Mouse (Mus musculus) megakaryocyte, adult 5-6 weeks (primary cell): ENCODE results near the gene Snip1. TPM values are rescaled to one million over a fixed set of nuclear protein-coding genes. Genes with fewer than 3 reads are reported as not detected.

Experiments
- ATAC-seq: 2 replicates; pipeline ENCODE4 v1.8.0; 2016; ENCODE audit warnings: mild to moderate bottlenecking, inconsistent platforms; ENCODE audit not compliant: poor library complexity, severe bottlenecking
- total RNA-seq, 2 experiments: library from RNA; stranded (forward) in 1 of 2; stranded (reverse) in 1 of 2; fragments of 153-499, 151-499 nt in 1 of 2; fragments of 221-1000, 200-1000 nt in 1 of 2; gene quantifications; 2 replicates each; pipeline versions ENCODE4 v1.2.3 to v1.2.4; 2015 to 2017

The Snip1 gene
- total RNA-seq, 2 experiments from 2014 or later = 27.0 TPM

GRCm38 (mm10) chr4:125097412-125097811 lies 30.9 kb downstream of the Snip1 start:
- no peak for ATAC-seq

- peak; percentile 76 for ATAC-seq
These were observed 33.0 kb downstream of the Snip1 start for GRCm38 (mm10) chr4:125099458-125099857.

- ATAC-seq = no peak
These were observed 34.9 kb downstream of the Snip1 start for GRCm38 (mm10) chr4:125101334-125101733.

GRCm38 (mm10) chr4:125105354-125105753 lies 38.9 kb downstream of the Snip1 start:
- ATAC-seq = no peak

GRCm38 (mm10) chr4:125114638-125115037 lies 48.2 kb downstream of the Snip1 start:
- peak; percentile 61 for ATAC-seq

GRCm38 (mm10) chr4:125115081-125115480 lies 48.6 kb downstream of the Snip1 start:
- ATAC-seq = no peak

- no peak for ATAC-seq
These were observed 49.2 kb downstream of the Snip1 start for GRCm38 (mm10) chr4:125115710-125116089.

GRCm38 (mm10) chr4:125116090-125116861 lies 49.8 kb downstream of the Snip1 start:
- peak; percentile 63 for ATAC-seq

GRCm38 (mm10) chr4:125116929-125117328 lies 50.5 kb downstream of the Snip1 start:
- no peak for ATAC-seq

GRCm38 (mm10) chr4:125117902-125118320 lies 51.4 kb downstream of the Snip1 start:
- ATAC-seq = peak; percentile 44

- ATAC-seq = no peak
These were observed 52.6 kb downstream of the Snip1 start for GRCm38 (mm10) chr4:125119070-125119469.

GRCm38 (mm10) chr4:125119721-125120120 lies 53.2 kb downstream of the Snip1 start:
- no peak for ATAC-seq

- ATAC-seq = peak; percentile 8; the same call in 1 of the 2 replicates
These were observed 56.2 kb downstream of the Snip1 start for GRCm38 (mm10) chr4:125122431-125123278.

- ATAC-seq = peak; percentile 6; the same call in 1 of the 2 replicates
These were observed 56.8 kb downstream of the Snip1 start for GRCm38 (mm10) chr4:125123279-125123671.

Other genes with a start within 250 kb of the Snip1 start
- 19.7 and 21.3 TPM in 2 replicates for gene Yrdc, start 216.0 kb upstream of the Snip1 start, total RNA-seq (2015)
- gene Yrdc, start 216.0 kb upstream of the Snip1 start, total RNA-seq (2017) = 19.1 and 48.6 TPM in 2 replicates
- gene 1110065P20Rik, start 215.5 kb upstream of the Snip1 start, total RNA-seq (2015) = 5.8 and 6.3 TPM in 2 replicates
- gene 1110065P20Rik, start 215.5 kb upstream of the Snip1 start, total RNA-seq (2017) = 1.6 and 1.7 TPM in 2 replicates
- gene Maneal, start 204.5 kb upstream of the Snip1 start, total RNA-seq (2015) = 0.93 TPM in 1 of 2 replicates, not detected in the other
- gene Maneal, start 204.5 kb upstream of the Snip1 start, total RNA-seq (2017) = not detected in 2 replicates
- gene Epha10, start 185.8 kb upstream of the Snip1 start, total RNA-seq (2015) = not detected in 2 replicates
- not detected in 2 replicates for gene Epha10, start 185.8 kb upstream of the Snip1 start, total RNA-seq (2017)
- gene 9930104L06Rik, start 129.6 kb upstream of the Snip1 start, total RNA-seq (2015) = 2.4 and 4.0 TPM in 2 replicates
- gene 9930104L06Rik, start 129.6 kb upstream of the Snip1 start, total RNA-seq (2017) = 6.7 and 7.8 TPM in 2 replicates
- gene Cdca8, start 127.4 kb upstream of the Snip1 start, total RNA-seq (2015) = 109 and 126 TPM in 2 replicates
- 116 and 152 TPM in 2 replicates for gene Cdca8, start 127.4 kb upstream of the Snip1 start, total RNA-seq (2017)
- 9.5 and 11.9 TPM in 2 replicates for gene Rspo1, start 80.2 kb upstream of the Snip1 start, total RNA-seq (2015)
- 4.8 and 5.9 TPM in 2 replicates for gene Rspo1, start 80.2 kb upstream of the Snip1 start, total RNA-seq (2017)
- gene Gnl2, start 50.1 kb upstream of the Snip1 start, total RNA-seq (2015) = 30.6 and 36.1 TPM in 2 replicates
- gene Gnl2, start 50.1 kb upstream of the Snip1 start, total RNA-seq (2017) = 61.7 and 64.0 TPM in 2 replicates
- not detected in 2 replicates for gene Dnali1, start 969 bp upstream of the Snip1 start, total RNA-seq (2015)
- not detected in 2 replicates for gene Dnali1, start 969 bp upstream of the Snip1 start, total RNA-seq (2017)
- gene Meaf6, start 18.5 kb downstream of the Snip1 start, total RNA-seq (2015) = 40.2 and 45.5 TPM in 2 replicates
- 45.6 and 49.1 TPM in 2 replicates for gene Meaf6, start 18.5 kb downstream of the Snip1 start, total RNA-seq (2017)
- 10.4 and 11.1 TPM in 2 replicates for gene Zc3h12a, start 61.2 kb downstream of the Snip1 start, total RNA-seq (2015)
- 3.9 and 5.9 TPM in 2 replicates for gene Zc3h12a, start 61.2 kb downstream of the Snip1 start, total RNA-seq (2017)